Mouse (Mus musculus): ENCODE data around the gene 9530068E07Rik. TPM values are rescaled to one million over a fixed set of nuclear protein-coding genes. Genes with fewer than 3 reads are reported as not detected.
"Not testable (repeated sequence)": the region's sequence is repeated elsewhere in the genome, so short reads cannot be mapped to it uniquely, and the experiment has no call there.

9530068E07Rik gene
- total RNA-seq, 2 experiments from 2014 or later = 41.5 to 48.5 TPM

DNA sequence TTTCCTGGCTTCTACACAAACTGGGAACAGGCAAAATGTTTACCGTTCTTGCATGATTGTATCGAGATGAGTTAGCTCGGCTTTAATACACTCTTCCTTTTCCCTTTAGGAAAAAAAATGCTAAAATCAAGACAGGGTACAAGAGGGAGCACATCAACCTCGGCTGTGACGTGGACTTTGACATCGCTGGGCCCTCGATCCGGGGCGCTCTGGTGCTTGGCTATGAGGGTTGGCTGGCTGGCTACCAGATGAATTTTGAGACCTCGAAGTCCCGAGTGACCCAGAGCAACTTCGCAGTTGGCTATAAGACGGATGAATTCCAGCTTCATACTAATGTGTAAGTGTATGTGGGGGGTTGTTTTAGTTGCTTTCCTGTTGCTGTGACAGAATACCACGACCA lies 12.5 kb upstream of the 9530068E07Rik start:
- no peak for TF ChIP-seq CTCF (IDR thresholded peaks at IDR 0.05)
- DNase-seq = peak; percentile 45
- H3K4me3 ChIP-seq = no peak overlapping the region
- intact Hi-C loops (cut with DNase I) = no loop called here
- H3K27ac ChIP-seq = peak overlapping the region; percentile 71

DNA sequence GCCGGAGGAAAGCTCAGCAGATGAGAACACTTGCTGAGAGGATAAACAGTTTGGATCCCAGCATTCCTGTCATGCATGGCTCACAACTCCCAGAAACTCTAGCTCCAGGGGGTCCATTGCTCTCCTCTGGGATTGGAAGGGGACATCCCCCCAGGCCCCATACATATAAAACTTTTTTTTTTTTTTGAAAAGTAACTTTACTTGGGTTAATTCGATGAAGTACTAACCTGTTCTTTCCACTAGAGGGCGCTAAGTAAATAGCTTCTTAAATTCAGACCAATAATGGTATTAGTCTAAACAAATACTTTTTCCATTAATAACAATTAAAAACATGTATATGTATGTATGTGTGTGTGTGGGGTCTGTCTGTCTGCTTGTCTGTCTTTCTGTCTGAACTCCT lies 11.6 kb upstream of the 9530068E07Rik start:
- no peak for DNase-seq
- peak; percentile 78 for TF ChIP-seq CTCF (IDR thresholded peaks at IDR 0.05)
- intact Hi-C loops (cut with DNase I) = no loop called here
- Histone ChIP-seq H3K4me3 (no peak overlapping the region), H3K27ac (peak overlapping the region; percentile 71)

GRCm38 (mm10) chr11:52386892-52387291 lies 9.3 kb upstream of the 9530068E07Rik start:
- H3K4me3 ChIP-seq = no peak overlapping the region
- intact Hi-C loops (cut with DNase I) = no loop called here
- H3K27ac ChIP-seq = no peak overlapping the region
- no peak for DNase-seq
- no peak for TF ChIP-seq CTCF (IDR thresholded peaks at IDR 0.05)

- no peak for TF ChIP-seq CTCF (IDR thresholded peaks at IDR 0.05)
- intact Hi-C loops (cut with DNase I) = no loop called here
- H3K27ac ChIP-seq = no peak overlapping the region
- DNase-seq = no peak
- no peak overlapping the region for H3K4me3 ChIP-seq
These were observed 8.1 kb upstream of the 9530068E07Rik start for GRCm38 (mm10) chr11:52388150-52388549.

GRCm38 (mm10) chr11:52388979-52389378 lies 7.2 kb upstream of the 9530068E07Rik start:
- DNase-seq; H3K4me3 ChIP-seq; H3K27ac ChIP-seq; intact Hi-C loops (cut with DNase I): not testable (repeated sequence)

- no peak for TF ChIP-seq CTCF (IDR thresholded peaks at IDR 0.05)
- intact Hi-C loops (cut with DNase I) = no loop called here
These were observed 6.3 kb upstream of the 9530068E07Rik start for GRCm38 (mm10) chr11:52389933-52390332.

GRCm38 (mm10) chr11:52394494-52394893 lies 1.7 kb upstream of the 9530068E07Rik start:
- no peak overlapping the region for H3K4me3 ChIP-seq
- no peak overlapping the region for H3K27ac ChIP-seq
- DNase-seq = no peak
- TF ChIP-seq CTCF (IDR thresholded peaks at IDR 0.05) = no peak
- intact Hi-C loops (cut with DNase I) = no loop called here

More at GRCm38 (mm10) chr11:52389933-52390332, 6.3 kb upstream of the 9530068E07Rik start:
- Histone ChIP-seq H3K4me3 (no peak overlapping the region), H3K27ac (no peak overlapping the region)
- no peak for DNase-seq

- no peak for DNase-seq
- Histone ChIP-seq H3K4me3 (peak overlapping the region; percentile 97), H3K27ac (peak overlapping the region; percentile 97)
- TF ChIP-seq CTCF (IDR thresholded peaks at IDR 0.05) = peak; percentile 23; the same call in 1 of the 2 replicates
- intact Hi-C loops (cut with DNase I) = no loop called here
These were observed 885 bp upstream of the 9530068E07Rik start for GRCm38 (mm10) chr11:52395343-52395742.

- no peak for TF ChIP-seq CTCF (IDR thresholded peaks at IDR 0.05)
- Histone ChIP-seq H3K4me3 (peak overlapping the region; percentile 97), H3K27ac (peak overlapping the region; percentile 97)
- no peak for DNase-seq
- intact Hi-C loops (cut with DNase I) = no loop called here
These were observed 465 bp downstream of the 9530068E07Rik start for GRCm38 (mm10) chr11:52396597-52397188.

DNA sequence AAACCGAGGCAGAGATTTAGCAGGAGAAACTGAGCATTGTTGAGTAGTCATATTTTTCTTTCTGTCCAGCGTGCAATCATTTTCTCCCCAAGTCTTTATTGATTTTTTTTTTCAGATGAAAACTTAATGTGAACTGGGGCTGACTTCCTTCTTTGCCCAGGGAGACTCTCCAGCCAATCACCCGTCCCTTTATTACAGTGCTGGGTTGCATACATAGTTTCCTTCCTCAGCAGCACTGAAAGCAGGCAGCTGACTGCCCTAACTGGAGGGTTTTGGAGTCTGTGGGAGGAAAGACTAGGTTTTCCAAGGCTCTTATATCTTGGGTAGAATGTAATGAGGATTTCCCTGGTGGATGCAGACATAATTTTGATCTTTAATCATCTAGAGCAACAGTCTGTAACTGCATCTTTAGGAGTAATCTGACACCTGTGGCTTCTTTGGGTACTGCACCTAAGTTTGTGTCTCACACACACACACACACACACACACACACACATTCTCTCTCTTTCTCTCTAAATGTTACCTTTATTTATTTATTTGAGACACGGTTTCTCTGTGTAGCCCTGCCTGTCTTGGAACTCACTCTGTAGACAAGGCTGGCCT lies 1.3 kb downstream of the 9530068E07Rik start:
- intact Hi-C loops (cut with DNase I) = no loop called here
- Histone ChIP-seq H3K4me3 (peak overlapping the region; percentile 97), H3K27ac (peak overlapping the region; percentile 97; the same call in 1 of the 2 replicates)
- no peak for DNase-seq
- no peak; the same call in 1 of the 2 replicates for TF ChIP-seq CTCF (IDR thresholded peaks at IDR 0.05)

DNA sequence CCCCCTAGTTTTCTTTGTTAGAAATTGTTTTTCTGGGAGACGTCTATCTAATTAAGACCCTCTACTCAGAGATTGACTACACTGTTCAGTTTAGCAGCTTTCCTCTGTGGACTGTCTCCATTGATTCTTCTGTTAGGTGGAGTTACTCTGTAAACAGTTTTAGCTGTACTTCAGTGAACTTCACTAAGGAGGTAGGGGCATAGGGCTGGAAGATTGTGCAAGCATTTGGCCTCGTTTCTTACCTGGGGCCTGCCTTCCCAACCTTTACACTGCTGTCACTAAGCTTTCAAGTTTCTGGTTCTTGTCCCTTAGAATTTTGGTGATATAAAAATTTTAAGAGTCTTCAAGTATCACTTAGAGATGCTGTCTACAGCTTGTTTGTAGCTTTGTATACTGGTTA lies 5.2 kb downstream of the 9530068E07Rik start:
- no peak for DNase-seq
- Histone ChIP-seq H3K27ac (no peak overlapping the region), H3K4me3 (no peak overlapping the region)
- TF ChIP-seq CTCF (IDR thresholded peaks at IDR 0.05) = no peak
- intact Hi-C loops (cut with DNase I) = no loop called here

DNA sequence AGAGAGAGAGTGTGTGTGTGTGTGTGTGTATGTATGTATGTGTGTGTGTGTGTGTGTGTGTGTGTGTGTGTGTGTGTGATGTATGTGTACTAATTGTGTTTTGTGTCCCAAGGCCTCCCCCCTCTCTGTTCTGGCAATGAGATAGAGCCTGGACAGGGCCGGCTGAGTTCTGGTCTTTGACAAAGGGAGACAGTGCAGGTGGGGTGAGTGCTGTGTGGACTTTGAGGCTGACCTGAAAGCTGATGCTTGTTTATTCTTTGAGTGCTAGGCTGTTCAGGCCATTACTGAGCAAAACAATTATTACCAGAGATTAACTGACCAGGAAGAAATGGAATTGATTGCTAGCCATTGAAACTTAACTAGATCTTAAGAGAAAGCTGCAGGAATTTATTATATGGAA lies 6.3 kb downstream of the 9530068E07Rik start:
- H3K4me3 ChIP-seq = no peak overlapping the region
- no peak for DNase-seq
- TF ChIP-seq CTCF (IDR thresholded peaks at IDR 0.05) = no peak
- no peak overlapping the region for H3K27ac ChIP-seq
- intact Hi-C loops (cut with DNase I) = no loop called here

GRCm38 (mm10) chr11:52404209-52404608 lies 8.0 kb downstream of the 9530068E07Rik start:
- TF ChIP-seq CTCF (IDR thresholded peaks at IDR 0.05) = no peak
- intact Hi-C loops (cut with DNase I) = no loop called here
- DNase-seq = no peak
- Histone ChIP-seq H3K4me3 (no peak overlapping the region), H3K27ac (no peak overlapping the region)

GRCm38 (mm10) chr11:52405196-52405688 lies 9.0 kb downstream of the 9530068E07Rik start:
- intact Hi-C loops (cut with DNase I) = no loop called here
- DNase-seq = no peak
- no peak for TF ChIP-seq CTCF (IDR thresholded peaks at IDR 0.05)
- H3K27ac ChIP-seq = no peak overlapping the region
- no peak overlapping the region for H3K4me3 ChIP-seq
